Mouse (Mus musculus): ENCODE measurements at regions not wholly inside any gene's neighbourhood (a gene's known extent, or its start where the extent isn't known, plus 50 kb on each side); places are given as distances from the start of the nearest gene placed in this dataset.

GRCm38 (mm10) chr13:90334934-90335740, 245.7 kb upstream of the Xrcc4 start:
- Histone ChIP-seq H3K4me1 (ENCODE audit: control insufficient read depth, insufficient read depth, low read length) (no peaks in the 10 kb centered on the region), H3K27me3 (replicated peaks; ENCODE audit: control insufficient read depth, insufficient read depth, low read length) (no peaks in the 10 kb centered on the region; the same call in 1 of the 2 replicates), H3K4me3 (ENCODE audit: insufficient read depth, low read depth, low read length) (no peak overlapping the region), H3K27ac (ENCODE audit: insufficient read depth, low read depth, low read length) (no peak overlapping the region), H3K36me3 (ENCODE audit: control insufficient read depth, insufficient read depth, low read length) (no peaks in the 10 kb centered on the region)
- no peak for DNase-seq
- TF ChIP-seq POLR2A (IDR thresholded peaks at IDR 0.05; ENCODE audit: low read depth, low read length) (no peak), CTCF (conservative IDR thresholded peaks at IDR 0.05; ENCODE audit: insufficient read depth, insufficient read length, low read depth, low read length) (no peak)
- WGBS = 53% methylated on average over 6 of the region's 6 CpGs

- Histone ChIP-seq H3K27ac (ENCODE audit: insufficient read depth, low read depth, low read length) (no peak overlapping the region), H3K4me3 (ENCODE audit: insufficient read depth, low read depth, low read length) (no peak overlapping the region), H3K27me3 (replicated peaks; ENCODE audit: control insufficient read depth, insufficient read depth, low read length) (no peaks in the 10 kb centered on the region; the same call in 1 of the 2 replicates), H3K4me1 (ENCODE audit: control insufficient read depth, insufficient read depth, low read length) (no peaks in the 10 kb centered on the region), H3K36me3 (ENCODE audit: control insufficient read depth, insufficient read depth, low read length) (no peaks in the 10 kb centered on the region)
- DNase-seq = no peak
- TF ChIP-seq POLR2A (IDR thresholded peaks at IDR 0.05; ENCODE audit: low read depth, low read length) = no peak
- no peak for TF ChIP-seq CTCF (conservative IDR thresholded peaks at IDR 0.05; ENCODE audit: insufficient read depth, insufficient read length, low read depth, low read length)
Observed at GRCm38 (mm10) chr13:90334286-90334685, 244.9 kb upstream of the Xrcc4 start.

- no peaks in the 10 kb centered on the region for H3K36me3 ChIP-seq (ENCODE audit: control insufficient read depth, insufficient read depth, low read length)
- H3K27ac ChIP-seq (ENCODE audit: insufficient read depth, low read depth, low read length) = no peak overlapping the region
- WGBS = 89% methylated on average over 3 of the region's 3 CpGs
- TF ChIP-seq POLR2A (IDR thresholded peaks at IDR 0.05; ENCODE audit: low read depth, low read length) = no peak
- TF ChIP-seq CTCF (conservative IDR thresholded peaks at IDR 0.05; ENCODE audit: insufficient read depth, insufficient read length, low read depth, low read length) = no peak
- no peak for DNase-seq
- no peaks in the 10 kb centered on the region for H3K4me1 ChIP-seq (ENCODE audit: control insufficient read depth, insufficient read depth, low read length)
- H3K4me3 ChIP-seq (ENCODE audit: insufficient read depth, low read depth, low read length) = no peak overlapping the region
- no peaks in the 10 kb centered on the region for H3K27me3 ChIP-seq (replicated peaks; ENCODE audit: control insufficient read depth, insufficient read depth, low read length)
Observed at GRCm38 (mm10) chr13:90325226-90325625, 235.8 kb upstream of the Xrcc4 start.

- Histone ChIP-seq H3K27me3 (replicated peaks; ENCODE audit: control insufficient read depth, insufficient read depth, low read length) (no peaks in the 10 kb centered on the region), H3K36me3 (ENCODE audit: control insufficient read depth, insufficient read depth, low read length) (no peaks in the 10 kb centered on the region), H3K27ac (ENCODE audit: insufficient read depth, low read depth, low read length) (no peak overlapping the region), H3K4me3 (ENCODE audit: insufficient read depth, low read depth, low read length) (no peak overlapping the region), H3K4me1 (ENCODE audit: control insufficient read depth, insufficient read depth, low read length) (no peaks in the 10 kb centered on the region)
- DNase-seq = no peak
- TF ChIP-seq POLR2A (IDR thresholded peaks at IDR 0.05; ENCODE audit: low read depth, low read length) (no peak), CTCF (conservative IDR thresholded peaks at IDR 0.05; ENCODE audit: insufficient read depth, insufficient read length, low read depth, low read length) (no peak)
- 89% methylated on average over 9 of the region's 9 CpGs for WGBS
Observed at GRCm38 (mm10) chr13:90313209-90313978, 224.0 kb upstream of the Xrcc4 start.

GRCm38 (mm10) chr13:90310482-90310881, 221.1 kb upstream of the Xrcc4 start:
- no peaks in the 10 kb centered on the region for H3K4me1 ChIP-seq (ENCODE audit: control insufficient read depth, insufficient read depth, low read length)
- no peaks in the 10 kb centered on the region for H3K36me3 ChIP-seq (ENCODE audit: control insufficient read depth, insufficient read depth, low read length)
- TF ChIP-seq POLR2A (IDR thresholded peaks at IDR 0.05; ENCODE audit: low read depth, low read length) = no peak
- TF ChIP-seq CTCF (conservative IDR thresholded peaks at IDR 0.05; ENCODE audit: insufficient read depth, insufficient read length, low read depth, low read length) = no peak

GRCm38 (mm10) chr13:90300481-90300880, 211.1 kb upstream of the Xrcc4 start:
- H3K4me3 ChIP-seq (ENCODE audit: insufficient read depth, low read depth, low read length) = no peak overlapping the region
- no peaks in the 10 kb centered on the region for H3K36me3 ChIP-seq (ENCODE audit: control insufficient read depth, insufficient read depth, low read length)
- 74% methylated on average over 3 of the region's 3 CpGs for WGBS
- H3K27me3 ChIP-seq (replicated peaks; ENCODE audit: control insufficient read depth, insufficient read depth, low read length) = no peaks in the 10 kb centered on the region
- no peaks in the 10 kb centered on the region for H3K4me1 ChIP-seq (ENCODE audit: control insufficient read depth, insufficient read depth, low read length)
- DNase-seq = no peak
- TF ChIP-seq POLR2A (IDR thresholded peaks at IDR 0.05; ENCODE audit: low read depth, low read length) = no peak
- no peak overlapping the region for H3K27ac ChIP-seq (ENCODE audit: insufficient read depth, low read depth, low read length)

More at GRCm38 (mm10) chr13:90310482-90310881, 221.1 kb upstream of the Xrcc4 start:
- DNase-seq = no peak
- Histone ChIP-seq H3K27ac (ENCODE audit: insufficient read depth, low read depth, low read length) (no peak overlapping the region), H3K4me3 (ENCODE audit: insufficient read depth, low read depth, low read length) (no peak overlapping the region), H3K27me3 (replicated peaks; ENCODE audit: control insufficient read depth, insufficient read depth, low read length) (no peaks in the 10 kb centered on the region)

GRCm38 (mm10) chr13:90294648-90295007, 205.2 kb upstream of the Xrcc4 start:
- Histone ChIP-seq H3K4me3 (ENCODE audit: insufficient read depth, low read depth, low read length) (no peak overlapping the region), H3K27ac (ENCODE audit: insufficient read depth, low read depth, low read length) (no peak overlapping the region), H3K4me1 (ENCODE audit: control insufficient read depth, insufficient read depth, low read length) (no peaks in the 10 kb centered on the region), H3K27me3 (replicated peaks; ENCODE audit: control insufficient read depth, insufficient read depth, low read length) (no peaks in the 10 kb centered on the region), H3K36me3 (ENCODE audit: control insufficient read depth, insufficient read depth, low read length) (no peaks in the 10 kb centered on the region)
- 86% methylated on average over 5 of the region's 5 CpGs for WGBS
- TF ChIP-seq CTCF (conservative IDR thresholded peaks at IDR 0.05; ENCODE audit: insufficient read depth, insufficient read length, low read depth, low read length) (no peak), POLR2A (IDR thresholded peaks at IDR 0.05; ENCODE audit: low read depth, low read length) (no peak)
- DNase-seq = no peak
